Mouse (Mus musculus): ENCODE measurements around the gene Hlcs.

GRCm38 (mm10) chr16:94185430-94185829 lies 127.9 kb downstream of the Hlcs start:
- no peak for TF ChIP-seq CTCF (IDR thresholded peaks at IDR 0.05; ENCODE audit: low read depth)
- no peak for TF ChIP-seq EP300 (IDR thresholded peaks at IDR 0.05; ENCODE audit: low read depth)
